Mouse (Mus musculus) myocyte (in vitro differentiated cells): ENCODE data around the gene Ccdc42. TPM values are rescaled to one million over a fixed set of nuclear protein-coding genes. Genes with fewer than 3 reads are reported as not detected.

Experiments used
- H3K27me3 ChIP-seq: one replicate; pipeline ENCODE4 v1.6.1; 2011; ENCODE audit not compliant: control insufficient read depth, insufficient read depth, insufficient read length
- H3K36me3 ChIP-seq: one replicate; pipeline ENCODE4 v1.6.1; 2011; ENCODE audit not compliant: control insufficient read depth, insufficient read depth
- H3K4me2 ChIP-seq: one replicate; pipeline ENCODE4 v1.6.1; 2011; ENCODE audit warnings: low read depth, control low read depth
- H3K4me3 ChIP-seq: one replicate; pipeline ENCODE4 v1.5.1; 2011; ENCODE audit warnings: mild to moderate bottlenecking, control low read depth, moderate library complexity
- H3K79me2 ChIP-seq: one replicate; pipeline ENCODE4 v1.6.1; 2011; ENCODE audit not compliant: control insufficient read depth, insufficient read depth
- H3ac ChIP-seq: one replicate; pipeline ENCODE4 v1.6.1; 2011; ENCODE audit not compliant: control insufficient read depth, insufficient read length
- CEBPB ChIP-seq: IDR thresholded peaks from 2 replicates; pipeline ENCODE4 v1.6.1; 2011; ENCODE audit warnings: mild to moderate bottlenecking, moderate library complexity; ENCODE audit not compliant: poor library complexity, insufficient read depth, severe bottlenecking
- E2F4 ChIP-seq: IDR thresholded peaks from one replicate; pipeline ENCODE4 v1.6.1; 2011; ENCODE audit warnings: mild to moderate bottlenecking, control low read depth, moderate library complexity; ENCODE audit not compliant: insufficient read depth
- MAX ChIP-seq: IDR thresholded peaks from one replicate; pipeline ENCODE4 v1.6.1; 2011; ENCODE audit warnings: low read depth, mild to moderate bottlenecking, control low read depth
- MYOD1 ChIP-seq, 3 experiments: IDR thresholded peaks; one replicate each; pipeline ENCODE4 v1.6.1; 2011; ENCODE audit warnings: control low read depth in 2 of 3, low read depth in 2 of 3, mild to moderate bottlenecking in 2 of 3, moderate library complexity in 1 of 3; ENCODE audit not compliant: insufficient read length in 2 of 3, control insufficient read depth in 1 of 3
- MYOG ChIP-seq, 3 experiments: IDR thresholded peaks; one replicate each; pipeline ENCODE4 v1.6.1; 2011; ENCODE audit warnings: control low read depth in 2 of 3, low read depth in 2 of 3, mild to moderate bottlenecking in 2 of 3; ENCODE audit not compliant: insufficient read length in 2 of 3, control insufficient read depth in 1 of 3, insufficient read depth in 1 of 3
- POLR2A ChIP-seq: IDR thresholded peaks from one replicate; pipeline ENCODE4 v1.6.1; 2011; ENCODE audit warnings: low read depth, mild to moderate bottlenecking, control low read depth, moderate library complexity; ENCODE audit not compliant: insufficient read length
- POLR2AphosphoS2 ChIP-seq: IDR thresholded peaks from one replicate; pipeline ENCODE4 v1.6.1; 2011; ENCODE audit warnings: low read depth, control low read depth; ENCODE audit not compliant: insufficient read length
- REST ChIP-seq: IDR thresholded peaks from one replicate; pipeline ENCODE4 v1.6.1; 2011; ENCODE audit warnings: mild to moderate bottlenecking, control low read depth, moderate library complexity; ENCODE audit not compliant: insufficient read depth, insufficient read length
- SRF ChIP-seq: IDR thresholded peaks from one replicate; pipeline ENCODE4 v1.6.1; 2011; ENCODE audit warnings: low read depth; ENCODE audit not compliant: control insufficient read depth, insufficient read length
- TCF12 ChIP-seq: IDR thresholded peaks from one replicate; pipeline ENCODE4 v1.6.1; 2011; ENCODE audit warnings: mild to moderate bottlenecking, control low read depth; ENCODE audit not compliant: poor library complexity, insufficient read depth, severe bottlenecking
- TCF3 ChIP-seq: IDR thresholded peaks from one replicate; pipeline ENCODE4 v1.6.1; 2011; ENCODE audit warnings: low read depth, control low read depth; ENCODE audit not compliant: insufficient read length
- USF1 ChIP-seq: IDR thresholded peaks from one replicate; pipeline ENCODE4 v1.6.1; 2011; ENCODE audit warnings: low read depth, mild to moderate bottlenecking, control low read depth, moderate library complexity
- polyA plus RNA-seq: library from polyadenylated mRNA; unstranded; fragments of >200 nt; fragmentation: generic; extraction: Trizol; gene quantifications from one replicate; pipeline ENCODE4 v1.2.1, GENCODE M21; 2012; ENCODE audit warnings: missing spikeins

The Ccdc42 gene
- polyA plus RNA-seq, 1 experiment: not detected

GRCm38 (mm10) chr11:68644781-68645180 is 58.0 kb downstream of the Ccdc42 start:
- no peaks in the 10 kb centered on the region for H3K27me3 ChIP-seq
- no peaks in the 10 kb centered on the region for H3K79me2 ChIP-seq
- no peak overlapping the region for H3K4me2 ChIP-seq
- no peak overlapping the region for H3ac ChIP-seq
- no peaks in the 10 kb centered on the region for H3K36me3 ChIP-seq
- TF ChIP-seq MYOD1 (IDR thresholded peaks at IDR 0.05; ENCODE audit: control insufficient read depth in 1 of 3, insufficient read length in 2 of 3, low read depth in 2 of 3) (no peak), CEBPB (no peak), SRF (no peak), TCF12 (no peak), TCF3 (no peak), REST (no peak), POLR2A (no peak), POLR2AphosphoS2 (no peak), MAX (no peak), USF1 (no peak), MYOG (IDR thresholded peaks at IDR 0.05; ENCODE audit: control insufficient read depth in 1 of 3, insufficient read depth in 1 of 3, insufficient read length in 2 of 3, low read depth in 2 of 3) (no peak), E2F4 (no peak)
- no peak overlapping the region for H3K4me3 ChIP-seq

Other genes with a start within 250 kb of the Ccdc42 start
- 15.6 TPM for gene Ntn1, start 186.2 kb upstream of the Ccdc42 start, polyA plus RNA-seq
- 0.22 TPM for gene Pik3r5, start 154.9 kb upstream of the Ccdc42 start, polyA plus RNA-seq
- gene Pik3r6, start 84.0 kb upstream of the Ccdc42 start, polyA plus RNA-seq: 0.05 TPM
- gene Mfsd6l, start 30.8 kb upstream of the Ccdc42 start, polyA plus RNA-seq: not detected
- 20.9 TPM for gene Myh10, start 104.5 kb downstream of the Ccdc42 start, polyA plus RNA-seq